8 mouse cellular contexts compared by ENCODE assay signal in genomic region chr4:48555729-48556128, GRCm38 (mm10). TPM values are rescaled to one million over a fixed set of nuclear protein-coding genes. Genes with fewer than 3 reads are reported as not detected.
DNase-seq lines count a peak whose midpoint lies in the region; ATAC-seq and TF ChIP-seq lines count a peak whose summit lies in the region.

No protein-coding gene starts in this region.

- peak; percentile 71 for TF ChIP-seq CTCF in midbrain, postnatal 0 days (IDR thresholded peaks at IDR 0.05)

- H3K9ac ChIP-seq in midbrain, embryonic 15.5 days = no peak overlapping the region
- no peak overlapping the region for H3K9ac ChIP-seq in midbrain, postnatal 0 days (replicated peaks; ENCODE audit: low read length, poor library complexity, severe bottlenecking)

- no peak for DNase-seq in frontal cortex, postnatal 10 days (ENCODE audit: low spot score in 2 of 2)
- DNase-seq in midbrain, embryonic 10.5 days (ENCODE audit: low spot score) = peak; percentile 45
- peak; percentile 75 for DNase-seq in ZHBTc4 (ENCODE audit: low read depth, low spot score)
- DNase-seq in heart, postnatal 4 days = peak; percentile 64
- peak; percentile 57 for DNase-seq in midbrain, postnatal 0 days (ENCODE audit: low spot score)
- DNase-seq in spleen, adult 12 weeks (ENCODE audit: low spot score) = no peak

- no peak overlapping the region for H3K27ac ChIP-seq in midbrain, embryonic 10.5 days (replicated peaks)
- H3K27ac ChIP-seq in midbrain, embryonic 15.5 days = no peak overlapping the region
- no peak overlapping the region for H3K27ac ChIP-seq in midbrain, postnatal 0 days (ENCODE audit: low read depth, low read length)

- peaks cover 97% of the 10 kb centered on the region for H3K36me3 ChIP-seq in midbrain, embryonic 10.5 days
- peaks cover 19% of the 10 kb centered on the region; the same call in 1 of the 2 replicates for H3K36me3 ChIP-seq in midbrain, embryonic 15.5 days (replicated peaks)
- peaks cover 25% of the 10 kb centered on the region for H3K36me3 ChIP-seq in midbrain, postnatal 0 days (ENCODE audit: insufficient read depth, low read length)

- no peak overlapping the region for H3K4me2 ChIP-seq in midbrain, embryonic 15.5 days
- H3K4me2 ChIP-seq in midbrain, postnatal 0 days (ENCODE audit: low read depth, low read length, poor library complexity, severe bottlenecking) = no peak overlapping the region

- H3K4me1 ChIP-seq in midbrain, embryonic 10.5 days = no peaks in the 10 kb centered on the region
- no peaks in the 10 kb centered on the region for H3K4me1 ChIP-seq in midbrain, embryonic 15.5 days
- no peaks in the 10 kb centered on the region for H3K4me1 ChIP-seq in midbrain, postnatal 0 days (ENCODE audit: insufficient read depth, low read length)

- peak; percentile 56 for ATAC-seq in frontal cortex, adult (ENCODE audit: low TSS enrichment)
- ATAC-seq in midbrain, embryonic 15.5 days (replicated peaks) = no peak
- no peak for ATAC-seq in midbrain, postnatal 0 days (ENCODE audit: low FRiP score)

- H3K27me3 ChIP-seq in midbrain, embryonic 10.5 days (ENCODE audit: low read depth, poor library complexity, severe bottlenecking) = no peaks in the 10 kb centered on the region
- no peaks in the 10 kb centered on the region for H3K27me3 ChIP-seq in midbrain, embryonic 15.5 days (replicated peaks)
- no peaks in the 10 kb centered on the region for H3K27me3 ChIP-seq in midbrain, postnatal 0 days (ENCODE audit: insufficient read depth, low read length)

- 31% methylated on average over 3 of the region's 3 CpGs for WGBS in midbrain, embryonic 10.5 days
- 29% methylated on average over 3 of the region's 3 CpGs for WGBS in midbrain, embryonic 15.5 days
- WGBS in midbrain, postnatal 0 days = 40% methylated on average over 3 of the region's 3 CpGs

- H3K9me3 ChIP-seq in midbrain, embryonic 10.5 days (replicated peaks) = no peaks in the 10 kb centered on the region
- H3K9me3 ChIP-seq in midbrain, embryonic 15.5 days = no peaks in the 10 kb centered on the region
- H3K9me3 ChIP-seq in midbrain, postnatal 0 days (ENCODE audit: low read length) = no peaks in the 10 kb centered on the region

- H3K4me3 ChIP-seq in midbrain, embryonic 10.5 days = no peak overlapping the region
- no peak overlapping the region for H3K4me3 ChIP-seq in midbrain, embryonic 15.5 days
- no peak overlapping the region for H3K4me3 ChIP-seq in midbrain, postnatal 0 days (ENCODE audit: low read depth, low read length)

RNA-seq across cellular contexts. Expression of gene Msantd3, which starts 16.0 kb away (rescaled TPM):
- polyA plus RNA-seq in midbrain, embryonic 10.5 days (2016; fragmentation: Nextera tagmentation; extraction: Ambion mirVana) = 69.1 and 71.2 TPM in 2 replicates
- polyA plus RNA-seq in midbrain, embryonic 15.5 days (2015; fragmentation: Nextera tagmentation; extraction: Ambion mirVana) = 33.3 and 33.4 TPM in 2 replicates
- 10 to 100 TPM; 35.6 to 38.4 TPM for total RNA-seq in heart, postnatal 4 days (2021)
- 30.3 and 36.4 TPM in 2 replicates for total RNA-seq in midbrain, postnatal 0 days (2014; rRNA removed)
- polyA plus RNA-seq in midbrain, postnatal 0 days (2015; fragmentation: Nextera tagmentation; extraction: Ambion mirVana) = 26.0 and 27.0 TPM in 2 replicates

RNA-seq across cellular contexts. Expression of gene Tmeff1, which starts 29.2 kb away (rescaled TPM):
- polyA plus RNA-seq in midbrain, embryonic 10.5 days (2016; fragmentation: Nextera tagmentation; extraction: Ambion mirVana) = 90.3 and 136 TPM in 2 replicates
- 293 and 312 TPM in 2 replicates for polyA plus RNA-seq in midbrain, embryonic 15.5 days (2015; fragmentation: Nextera tagmentation; extraction: Ambion mirVana)
- total RNA-seq in heart, postnatal 4 days (2021) = 10 to 100 TPM; 26.0 to 28.9 TPM
- 320 and 385 TPM in 2 replicates for total RNA-seq in midbrain, postnatal 0 days (2014; rRNA removed)
- 217 and 228 TPM in 2 replicates for polyA plus RNA-seq in midbrain, postnatal 0 days (2015; fragmentation: Nextera tagmentation; extraction: Ambion mirVana)

Comparison
In these comparisons a context has a peak if more than half of its experiments do, and no peak if none do; other contexts are left out.
1. DNase-seq: peak in midbrain, embryonic 10.5 days (single experiment), ZHBTc4 (single experiment), heart, postnatal 4 days (single experiment) and midbrain, postnatal 0 days (single experiment); none in frontal cortex, postnatal 10 days (0 of 2) and spleen, adult 12 weeks (single experiment).